Mouse (Mus musculus): ENCODE data around the gene Gm43518.

DNA sequence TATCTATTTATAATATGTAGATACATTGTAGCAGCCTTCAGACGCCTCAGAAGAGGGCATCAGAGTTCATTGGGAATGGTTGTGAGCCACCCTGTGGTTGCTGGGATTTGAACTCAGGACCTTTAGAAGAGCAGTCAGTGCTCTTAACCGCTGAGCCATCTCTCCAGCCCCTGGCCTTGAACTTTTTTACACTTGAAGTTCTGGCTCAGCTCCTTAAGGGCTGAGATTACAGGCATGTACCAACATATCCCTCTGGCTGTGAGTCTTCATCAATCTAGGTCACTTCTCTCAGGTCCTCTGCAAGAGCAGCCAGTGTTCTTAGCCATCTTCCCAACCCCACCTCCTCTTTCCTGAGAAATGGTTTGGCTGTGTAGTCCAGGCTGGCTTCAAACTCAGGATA is 36.9 kb upstream of the Gm43518 start:
- no peak for TF ChIP-seq POLR2A (IDR thresholded peaks at IDR 0.05; ENCODE audit: insufficient read depth, low read depth, low read length)
- TF ChIP-seq CTCF (IDR thresholded peaks at IDR 0.05), result no peak
- TF ChIP-seq EP300 (IDR thresholded peaks at IDR 0.05; ENCODE audit: insufficient read depth, low read depth, low read length), result no peak

Data from heart, adult 2 months (tissue).